Comparison of ENCODE assay signal across 8 mouse cellular contexts in the genomic region with DNA sequence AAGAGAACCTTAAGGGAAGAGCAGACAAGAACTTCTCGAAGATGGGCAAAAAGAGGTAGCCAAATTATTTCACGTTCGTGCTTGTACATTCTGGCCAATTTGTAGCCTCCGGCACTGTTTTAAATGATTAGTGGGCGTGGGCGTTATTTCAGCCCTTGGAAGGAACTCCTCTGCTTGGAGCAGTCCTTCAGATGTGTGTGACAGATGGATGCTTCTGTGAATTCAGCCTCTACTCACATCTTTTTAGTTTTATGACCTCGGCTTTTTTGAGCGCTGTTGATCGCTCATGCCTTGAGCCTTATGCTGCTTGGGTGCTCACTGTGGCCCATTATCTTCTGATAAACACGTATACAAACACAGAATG. TPM values are rescaled to one million over a fixed set of nuclear protein-coding genes. Genes with fewer than 3 reads are reported as not detected.
DNase-seq lines count a peak whose midpoint lies in the region; ATAC-seq and TF ChIP-seq lines count a peak whose summit lies in the region.

No protein-coding gene starts in this region.

- H3K9ac ChIP-seq in heart, embryonic 14.5 days (ENCODE audit: low read length) = peak overlapping the region; percentile 69
- peak overlapping the region; percentile 62 for H3K9ac ChIP-seq in hindbrain, embryonic 14.5 days
- peak overlapping the region; percentile 62 for H3K9ac ChIP-seq in midbrain, embryonic 12.5 days (replicated peaks)

- no peaks in the 10 kb centered on the region for H3K36me3 ChIP-seq in heart, embryonic 14.5 days (ENCODE audit: control insufficient read depth, insufficient read depth, low read length)
- no peaks in the 10 kb centered on the region for H3K36me3 ChIP-seq in hindbrain, embryonic 14.5 days (replicated peaks; ENCODE audit: control insufficient read depth, insufficient read depth)
- no peaks in the 10 kb centered on the region for H3K36me3 ChIP-seq in midbrain, embryonic 12.5 days

- H3K9me3 ChIP-seq in heart, embryonic 14.5 days (ENCODE audit: control insufficient read depth, low read length) = no peaks in the 10 kb centered on the region
- H3K9me3 ChIP-seq in hindbrain, embryonic 14.5 days (ENCODE audit: control insufficient read depth, low read length) = no peaks in the 10 kb centered on the region
- no peaks in the 10 kb centered on the region for H3K9me3 ChIP-seq in midbrain, embryonic 12.5 days

- no peak for TF ChIP-seq POLR2A in brain, embryonic 14.5 days (IDR thresholded peaks at IDR 0.05; ENCODE audit: borderline replicate concordance, extremely low read depth, insufficient read depth, insufficient read length, poor library complexity, severe bottlenecking)

- H3K27me3 ChIP-seq in heart, embryonic 14.5 days (ENCODE audit: control insufficient read depth, insufficient read depth, low read length) = no peaks in the 10 kb centered on the region
- 0 out of 2 replicates have a peak, but pooled peaks cover 9% of the 10 kb centered on the region for H3K27me3 ChIP-seq in hindbrain, embryonic 14.5 days (ENCODE audit: control insufficient read depth, insufficient read depth, low read length)
- H3K27me3 ChIP-seq in midbrain, embryonic 12.5 days = peaks cover 13% of the 10 kb centered on the region; the same call in 1 of the 2 replicates

- no peak overlapping the region for H3K27ac ChIP-seq in heart, embryonic 14.5 days (replicated peaks in 1 of 2; ENCODE audit: control insufficient read depth in 1 of 2, insufficient read depth in 1 of 2, low read depth in 2 of 2, low read length in 2 of 2)
- no peak overlapping the region for H3K27ac ChIP-seq in hindbrain, embryonic 14.5 days
- no peak overlapping the region for H3K27ac ChIP-seq in midbrain, embryonic 12.5 days (replicated peaks)

- peak overlapping the region; percentile 49 to 60 for H3K4me3 ChIP-seq in heart, embryonic 14.5 days (ENCODE audit: control insufficient read depth in 1 of 2, insufficient read depth in 1 of 2, low read depth in 1 of 2, low read length in 2 of 2)
- peak overlapping the region; percentile 60 for H3K4me3 ChIP-seq in hindbrain, embryonic 14.5 days (replicated peaks; ENCODE audit: low read length)
- peak overlapping the region; percentile 60 for H3K4me3 ChIP-seq in midbrain, embryonic 12.5 days

- intact Hi-C loops in heart, postnatal 25 days (cut with DNase I) = no loop called here

- 32% methylated on average over 10 of the region's 10 CpGs for WGBS in heart, embryonic 14.5 days
- WGBS in hindbrain, embryonic 14.5 days = 30% methylated on average over 10 of the region's 10 CpGs
- 30% methylated on average over 10 of the region's 10 CpGs for WGBS in midbrain, embryonic 12.5 days

- H3K4me2 ChIP-seq in heart, embryonic 14.5 days (ENCODE audit: low read length) = peak overlapping the region; percentile 98
- peak overlapping the region; percentile 100 for H3K4me2 ChIP-seq in hindbrain, embryonic 14.5 days (replicated peaks)
- H3K4me2 ChIP-seq in midbrain, embryonic 12.5 days (replicated peaks) = peak overlapping the region; percentile 99

- no peak for ATAC-seq in heart, embryonic 14.5 days (ENCODE audit: insufficient number of reproducible peaks, insufficient read depth, low FRiP score, low read depth)
- no peak for ATAC-seq in hindbrain, embryonic 14.5 days (ENCODE audit: low FRiP score)
- ATAC-seq in midbrain, embryonic 12.5 days (ENCODE audit: low FRiP score, low read depth) = peak; percentile 7; the same call in 1 of the 2 replicates

- no peak for TF ChIP-seq CTCF in brain, embryonic 14.5 days (IDR thresholded peaks at IDR 0.05; ENCODE audit: borderline replicate concordance, extremely low read depth, insufficient read depth, insufficient read length)

- DNase-seq in heart, postnatal 25 days (ENCODE audit: low spot score) = no peak
- DNase-seq in brain, embryonic 14.5 days (ENCODE audit: low read depth) = peak; percentile 45
- DNase-seq in hindbrain, embryonic 14.5 days (ENCODE audit: low spot score) = peak; percentile 28
- no peak for DNase-seq in cerebellum, adult 9-10 months
- no peak for DNase-seq in spleen, postnatal 10 days (ENCODE audit: low spot score in 2 of 2)
- DNase-seq in urinary bladder, postnatal 36 days (ENCODE audit: low spot score in 2 of 2) = no peak

- peaks cover 0 to 5% of the 10 kb centered on the region in 2 experiments; a peak in 1 of 4 replicates for H3K4me1 ChIP-seq in heart, embryonic 14.5 days (ENCODE audit: control insufficient read depth in 2 of 2, insufficient read depth in 2 of 2, low read length in 2 of 2)
- H3K4me1 ChIP-seq in hindbrain, embryonic 14.5 days (replicated peaks; ENCODE audit: control insufficient read depth, insufficient read depth, low read length) = 0 out of 2 replicates have a peak, but pooled peaks cover 4% of the 10 kb centered on the region
- peaks cover 9% of the 10 kb centered on the region; the same call in 1 of the 2 replicates for H3K4me1 ChIP-seq in midbrain, embryonic 12.5 days

RNA-seq across cellular contexts. Expression of gene Abcb1b, which starts 0.8 kb away (rescaled TPM):
- 0.98 and 1.4 TPM in 2 replicates for polyA plus RNA-seq in heart, embryonic 14.5 days (2014; fragmentation: Nextera tagmentation; extraction: Ambion mirVana)
- 1 to 10 TPM; 2.9 TPM for total RNA-seq in heart, postnatal 25 days (2021)
- polyA plus RNA-seq in brain, embryonic 14.5 days (2012; rRNA removed) = 0.35 and 0.59 TPM in 2 replicates
- 0.39 and 0.82 TPM in 2 replicates for polyA plus RNA-seq in hindbrain, embryonic 14.5 days (2014; fragmentation: Nextera tagmentation; extraction: Ambion mirVana)
- polyA plus RNA-seq in midbrain, embryonic 12.5 days (2016; fragmentation: Nextera tagmentation; extraction: Ambion mirVana) = 0.66 and 0.88 TPM in 2 replicates

Comparison
In these comparisons a context has a peak if more than half of its experiments do, and no peak if none do; other contexts are left out.
1. DNase-seq: peak in brain, embryonic 14.5 days (single experiment) and hindbrain, embryonic 14.5 days (single experiment); none in heart, postnatal 25 days (single experiment), cerebellum, adult 9-10 months (single experiment), spleen, postnatal 10 days (0 of 2) and urinary bladder, postnatal 36 days (0 of 2).
2. Peak in every context shown above with its lines, with median percentiles within 50 percentile points of each other: H3K4me2 ChIP-seq, H3K4me3 ChIP-seq and H3K9ac ChIP-seq.